Mouse (Mus musculus): ENCODE results near the gene Col19a1. TPM values are rescaled to one million over a fixed set of nuclear protein-coding genes. Genes with fewer than 3 reads are reported as not detected.

The Col19a1 gene
- total RNA-seq, 1 experiment from 2014 or later, result 0.50 TPM

DNA sequence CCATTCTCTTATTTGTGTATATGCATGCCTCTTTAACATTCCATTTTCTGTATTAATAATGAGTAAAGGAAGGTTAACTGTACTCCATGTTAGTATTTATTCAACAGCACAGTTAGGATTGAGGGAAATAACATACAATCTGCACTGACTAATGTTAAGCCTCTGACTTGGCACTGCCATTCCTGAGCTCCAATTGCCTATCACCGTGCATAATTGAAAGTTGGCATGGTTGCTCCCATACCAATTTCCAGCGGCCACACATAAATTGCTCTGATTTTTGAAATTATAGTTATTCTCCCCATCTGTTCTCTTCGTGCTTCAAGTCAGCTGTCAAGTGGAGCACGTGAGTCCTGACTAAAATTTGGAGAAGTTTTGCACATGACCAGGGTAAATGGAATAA, 91.9 kb downstream of the Col19a1 start:
- no peak for ATAC-seq (replicated peaks in 1 of 2; ENCODE audit: insufficient read depth in 1 of 2, low FRiP score in 2 of 2, low TSS enrichment in 1 of 2, low read depth in 1 of 2, poor library complexity in 2 of 2, severe bottlenecking in 2 of 2)

DNA sequence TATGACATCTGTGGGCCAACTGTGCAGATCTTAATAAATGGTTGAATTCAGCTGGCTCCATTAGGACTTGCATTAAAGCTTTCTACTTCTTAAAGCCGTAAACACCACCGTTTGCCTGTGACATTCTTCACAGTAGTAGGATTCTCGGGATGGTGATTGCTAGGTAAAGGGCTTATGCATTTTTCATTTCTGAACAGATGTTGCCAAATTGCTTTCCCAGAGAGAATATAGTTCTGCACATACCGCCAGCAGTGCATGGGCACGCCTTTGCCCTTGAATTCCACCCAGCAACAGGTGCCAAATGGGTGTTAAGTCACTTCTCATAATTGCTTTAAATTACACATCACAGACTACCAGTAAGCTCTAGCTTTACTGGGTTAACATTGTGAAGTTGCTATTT, 103.1 kb downstream of the Col19a1 start:
- no peak for ATAC-seq (replicated peaks in 1 of 2; ENCODE audit: insufficient read depth in 1 of 2, low FRiP score in 2 of 2, low TSS enrichment in 1 of 2, low read depth in 1 of 2, poor library complexity in 2 of 2, severe bottlenecking in 2 of 2)

DNA sequence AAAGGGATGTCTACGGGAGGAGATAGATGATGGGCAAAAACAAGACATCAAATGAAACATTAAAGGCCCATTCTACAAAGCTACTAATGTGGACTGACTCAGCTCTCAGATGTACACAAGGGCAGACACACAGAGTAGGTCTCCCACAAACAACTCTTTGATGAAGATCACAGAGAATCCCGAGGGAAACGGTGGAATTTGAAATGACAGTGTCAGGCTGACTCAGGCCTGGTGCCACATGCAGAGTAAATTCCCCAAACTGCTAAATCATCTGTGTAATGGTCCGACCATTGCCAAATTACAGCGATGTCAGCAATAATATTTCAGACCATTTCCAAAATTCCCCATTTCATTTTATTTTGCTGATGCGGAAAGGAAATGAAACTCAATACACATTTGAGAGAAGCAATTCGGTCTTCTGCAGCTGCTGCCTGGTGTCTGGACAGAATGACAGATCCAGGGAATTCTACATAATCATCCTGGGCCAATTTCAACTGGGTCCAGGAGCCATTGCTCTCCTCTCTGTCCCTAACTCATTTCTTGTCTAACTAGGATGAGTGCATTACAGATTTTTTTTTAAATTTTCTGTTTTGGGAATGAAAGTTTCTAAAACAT, 116.1 kb downstream of the Col19a1 start:
- ATAC-seq (replicated peaks in 1 of 2; ENCODE audit: insufficient read depth in 1 of 2, low FRiP score in 2 of 2, low TSS enrichment in 1 of 2, low read depth in 1 of 2, poor library complexity in 2 of 2, severe bottlenecking in 2 of 2), result no peak

DNA sequence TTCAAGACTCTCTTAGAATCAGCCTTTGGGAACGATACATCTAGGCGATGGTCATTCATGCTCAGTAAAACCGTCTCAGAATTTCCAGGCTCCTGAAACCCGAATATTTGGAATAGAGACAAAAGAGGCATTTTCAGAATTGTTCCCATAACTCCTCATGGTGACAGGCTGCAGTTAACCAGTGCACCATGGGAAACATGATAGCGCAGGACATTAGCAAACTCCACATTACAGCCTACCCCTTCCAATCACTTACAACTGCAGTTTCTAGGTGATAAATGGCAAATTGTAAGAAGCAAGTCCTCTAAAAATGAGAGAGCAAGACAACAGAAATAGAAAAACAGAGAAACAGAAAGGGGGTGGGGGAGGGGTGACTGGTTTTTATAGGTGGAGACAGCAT, 116.6 kb downstream of the Col19a1 start:
- no peak for ATAC-seq (replicated peaks in 1 of 2; ENCODE audit: insufficient read depth in 1 of 2, low FRiP score in 2 of 2, low TSS enrichment in 1 of 2, low read depth in 1 of 2, poor library complexity in 2 of 2, severe bottlenecking in 2 of 2)

DNA sequence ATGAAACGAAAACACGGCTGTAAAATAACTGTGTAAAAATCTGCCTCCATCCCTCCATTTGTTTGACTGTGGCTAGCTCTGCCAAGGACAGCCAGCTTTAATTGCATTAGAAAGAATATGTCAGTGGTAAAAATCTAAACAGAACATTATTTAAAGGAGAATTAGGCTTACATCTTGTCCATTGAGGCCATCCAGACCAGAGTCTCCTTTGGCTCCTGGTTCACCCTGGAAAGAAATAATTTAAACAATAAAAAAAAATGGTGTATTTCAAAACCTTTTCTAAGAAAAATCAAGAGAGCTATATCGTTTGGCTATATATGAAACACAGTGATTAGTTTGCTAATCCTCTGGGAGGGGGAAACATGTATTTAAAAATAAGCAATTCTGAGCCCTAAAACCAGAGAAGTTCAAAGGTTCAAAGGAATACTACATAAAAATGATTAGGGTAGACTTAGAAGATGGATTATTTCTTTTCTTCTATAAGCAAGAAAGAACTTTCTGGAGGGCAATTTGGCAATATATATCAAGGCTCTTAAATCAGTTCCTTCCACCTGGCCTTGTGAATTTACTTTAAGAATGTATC, 125.9 kb downstream of the Col19a1 start:
- ATAC-seq (replicated peaks in 1 of 2; ENCODE audit: insufficient read depth in 1 of 2, low FRiP score in 2 of 2, low TSS enrichment in 1 of 2, low read depth in 1 of 2, poor library complexity in 2 of 2, severe bottlenecking in 2 of 2), result no peak

DNA sequence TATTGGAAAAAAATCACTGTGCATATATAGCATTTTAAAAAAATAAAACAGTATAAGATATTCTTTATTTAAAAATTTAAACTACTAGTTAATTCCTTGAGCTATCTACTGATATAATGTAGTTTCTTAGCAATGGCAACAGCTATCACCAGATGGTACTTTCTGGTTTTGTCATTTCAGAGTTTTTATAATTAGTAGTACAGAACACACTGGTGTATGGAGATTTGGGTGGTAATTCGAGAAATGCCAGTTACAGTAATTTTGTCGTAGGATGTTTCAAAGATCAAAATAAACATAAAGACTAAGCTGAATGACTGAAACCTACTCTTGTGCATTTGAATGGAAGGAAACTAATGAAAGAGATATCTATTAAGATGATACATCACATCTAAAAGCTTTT, 129.3 kb downstream of the Col19a1 start:
- ATAC-seq (replicated peaks in 1 of 2; ENCODE audit: insufficient read depth in 1 of 2, low FRiP score in 2 of 2, low TSS enrichment in 1 of 2, low read depth in 1 of 2, poor library complexity in 2 of 2, severe bottlenecking in 2 of 2), result no peak

DNA sequence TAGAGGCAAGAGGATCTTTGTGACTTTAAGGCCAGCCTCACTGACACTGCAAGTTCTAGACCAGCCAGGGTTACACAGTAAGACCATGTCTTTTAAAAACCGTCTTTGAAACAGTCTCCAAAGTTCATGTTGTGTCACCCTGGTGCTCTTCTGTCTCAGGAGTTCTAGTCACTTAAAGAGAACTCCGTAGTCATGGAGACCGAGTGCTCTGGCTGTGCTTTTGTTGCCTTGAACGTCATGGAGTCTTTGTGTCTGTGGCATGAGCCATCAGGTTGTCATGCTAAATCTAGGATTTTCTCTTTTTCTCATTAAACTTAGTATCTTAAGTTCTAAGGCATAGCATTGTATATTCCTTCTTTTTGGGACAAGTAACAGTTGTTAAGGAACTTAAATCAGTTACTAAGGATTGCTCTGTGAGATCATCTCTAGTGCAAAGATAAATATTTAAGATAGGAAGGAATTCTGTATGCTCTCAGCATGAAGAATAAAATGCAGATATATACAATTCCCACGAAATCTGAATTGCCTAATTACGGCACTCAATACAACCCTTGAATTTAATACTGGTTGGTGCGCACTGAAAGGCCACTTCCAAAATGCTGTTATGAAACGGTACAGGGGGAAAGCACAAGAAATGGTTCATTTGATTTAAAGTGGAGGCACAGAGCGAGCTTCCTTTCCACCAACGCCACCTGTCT, 134.6 kb downstream of the Col19a1 start:
- no peak for ATAC-seq (replicated peaks in 1 of 2; ENCODE audit: insufficient read depth in 1 of 2, low FRiP score in 2 of 2, low TSS enrichment in 1 of 2, low read depth in 1 of 2, poor library complexity in 2 of 2, severe bottlenecking in 2 of 2)

DNA sequence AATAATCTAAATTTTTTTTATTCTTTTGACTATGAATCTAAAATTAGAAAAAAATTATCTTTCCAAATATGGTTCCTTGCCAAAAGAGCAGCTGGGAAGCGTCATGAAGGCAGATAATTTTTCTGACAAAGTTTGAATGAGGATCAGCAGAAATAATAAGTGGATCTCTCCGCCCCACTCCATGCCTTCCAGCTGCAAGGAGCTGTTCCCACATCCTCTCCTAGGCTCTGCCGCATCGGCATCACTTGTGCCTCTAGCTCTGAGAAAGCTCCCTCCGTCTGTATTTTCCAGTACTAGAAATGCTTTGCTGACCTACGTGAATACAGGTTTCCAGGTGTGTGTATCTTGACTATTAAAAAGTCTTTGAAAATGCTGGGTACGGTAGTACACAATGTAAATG, 135.1 kb downstream of the Col19a1 start:
- ATAC-seq (replicated peaks in 1 of 2; ENCODE audit: insufficient read depth in 1 of 2, low FRiP score in 2 of 2, low TSS enrichment in 1 of 2, low read depth in 1 of 2, poor library complexity in 2 of 2, severe bottlenecking in 2 of 2), result no peak

DNA sequence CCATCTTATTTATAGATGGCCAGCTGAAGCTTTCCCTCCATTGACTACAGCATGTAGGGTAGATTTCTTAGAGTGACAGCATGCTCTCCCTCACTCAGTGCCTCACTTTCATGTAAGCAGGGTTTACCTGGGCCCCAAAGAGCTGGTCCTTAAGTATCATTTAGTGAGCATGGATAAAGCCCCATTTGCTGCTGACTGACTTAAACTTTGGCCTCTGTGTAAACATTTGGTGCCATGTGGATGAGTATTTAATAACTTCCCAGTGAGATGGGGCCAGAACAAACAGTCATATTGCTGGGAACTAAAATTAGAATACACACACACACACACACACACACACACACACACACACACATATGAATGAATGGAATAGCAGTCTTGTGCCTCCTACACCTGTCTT, 149.8 kb downstream of the Col19a1 start:
- no peak for ATAC-seq (replicated peaks in 1 of 2; ENCODE audit: insufficient read depth in 1 of 2, low FRiP score in 2 of 2, low TSS enrichment in 1 of 2, low read depth in 1 of 2, poor library complexity in 2 of 2, severe bottlenecking in 2 of 2)

DNA sequence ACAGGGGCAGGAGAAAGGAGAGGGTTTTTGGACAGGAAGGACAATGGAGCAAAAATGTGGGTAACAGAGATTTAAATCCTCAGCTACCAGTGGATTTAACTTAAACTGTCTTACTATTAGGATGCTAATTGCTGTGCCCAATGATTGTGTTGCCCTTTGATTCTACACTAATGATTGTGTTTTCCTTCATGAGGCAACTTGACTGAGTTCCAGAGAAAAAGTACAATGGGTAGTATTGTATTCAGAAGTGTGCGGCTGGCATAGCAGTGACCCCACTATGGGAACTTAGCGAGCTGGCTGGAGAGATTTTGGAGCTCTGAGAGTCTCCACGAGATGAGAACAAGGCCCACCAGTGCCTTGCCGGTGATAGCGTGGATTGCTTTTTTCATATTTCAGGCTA, 159.0 kb downstream of the Col19a1 start:
- ATAC-seq (replicated peaks in 1 of 2; ENCODE audit: insufficient read depth in 1 of 2, low FRiP score in 2 of 2, low TSS enrichment in 1 of 2, low read depth in 1 of 2, poor library complexity in 2 of 2, severe bottlenecking in 2 of 2), result no peak

DNA sequence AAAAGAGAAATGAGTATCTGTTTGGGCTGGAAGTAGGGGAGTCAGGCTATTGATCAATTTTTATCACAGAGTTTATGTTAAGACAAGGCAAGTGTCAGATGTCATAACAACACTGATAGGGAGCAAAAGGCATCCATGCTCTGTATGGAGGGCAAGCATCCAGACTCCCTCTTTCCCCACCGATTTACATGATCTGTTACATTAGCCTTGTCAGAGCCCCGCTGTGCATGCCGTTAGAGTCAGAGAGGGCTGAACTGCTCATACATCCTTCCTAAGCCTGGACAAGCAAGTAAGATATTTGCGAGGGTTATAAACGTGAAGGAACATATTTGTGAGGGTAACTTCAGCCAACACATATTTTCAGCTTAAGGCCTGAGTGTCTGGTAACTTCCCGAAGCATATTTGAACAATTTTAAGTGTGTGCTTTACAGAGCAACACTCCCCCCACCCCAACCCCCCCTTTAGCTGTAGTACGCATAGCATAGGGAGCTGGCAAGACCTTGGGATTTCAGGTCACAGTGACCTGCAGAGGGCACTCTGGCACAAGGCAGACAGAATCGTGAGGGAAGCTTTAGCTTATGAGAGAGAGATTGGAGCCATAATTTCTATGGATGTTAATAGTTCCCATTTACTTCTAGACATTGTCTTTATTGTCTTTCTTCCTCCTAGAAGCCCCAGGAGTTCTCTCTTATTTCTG, 209.0 kb downstream of the Col19a1 start:
- ATAC-seq (replicated peaks in 1 of 2; ENCODE audit: insufficient read depth in 1 of 2, low FRiP score in 2 of 2, low TSS enrichment in 1 of 2, low read depth in 1 of 2, poor library complexity in 2 of 2, severe bottlenecking in 2 of 2), result no peak; a peak in 1 of 4 replicates

DNA sequence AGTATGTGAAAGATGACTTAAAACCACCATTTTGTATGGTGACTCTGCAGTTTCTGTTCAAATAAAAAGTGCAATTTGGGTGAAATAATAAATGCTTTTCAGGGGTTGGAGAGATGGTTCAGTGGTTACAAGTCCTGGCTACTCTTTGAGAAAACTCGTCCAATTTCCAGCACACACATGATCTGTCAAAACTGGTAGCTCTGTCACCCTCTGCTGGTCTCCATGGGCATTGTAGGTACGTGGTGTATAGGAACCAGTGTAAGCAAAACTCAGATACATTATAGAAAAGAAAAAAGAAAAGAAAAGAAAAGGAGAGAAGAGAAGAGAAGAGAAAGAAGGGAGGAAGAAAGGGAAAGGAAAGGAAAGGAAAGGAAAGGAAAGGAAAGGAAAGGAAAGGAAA, 212.4 kb downstream of the Col19a1 start:
- ATAC-seq (replicated peaks in 1 of 2; ENCODE audit: insufficient read depth in 1 of 2, low FRiP score in 2 of 2, low TSS enrichment in 1 of 2, low read depth in 1 of 2, poor library complexity in 2 of 2, severe bottlenecking in 2 of 2), result peak; percentile 62 to 71; a peak in 2 of 4 replicates

DNA sequence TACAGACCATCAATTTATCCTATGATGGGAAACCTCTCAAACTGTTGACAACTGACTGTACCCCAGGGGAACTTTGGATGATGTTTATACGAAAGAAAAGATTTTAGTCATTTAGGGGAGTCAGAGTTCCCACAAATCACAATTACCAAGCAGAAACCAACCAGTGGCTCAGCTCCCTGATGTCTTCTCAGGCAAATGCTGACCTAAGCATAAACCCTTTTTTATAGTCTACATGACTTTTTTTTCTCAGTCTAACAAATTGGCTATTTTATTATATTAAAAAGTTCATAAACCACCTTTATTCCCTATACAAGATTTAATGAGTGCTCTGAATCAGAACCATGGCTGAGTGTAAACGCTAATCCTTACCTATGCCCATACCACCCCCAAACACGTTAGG, 213.6 kb downstream of the Col19a1 start:
- ATAC-seq (replicated peaks in 1 of 2; ENCODE audit: insufficient read depth in 1 of 2, low FRiP score in 2 of 2, low TSS enrichment in 1 of 2, low read depth in 1 of 2, poor library complexity in 2 of 2, severe bottlenecking in 2 of 2), result no peak

DNA sequence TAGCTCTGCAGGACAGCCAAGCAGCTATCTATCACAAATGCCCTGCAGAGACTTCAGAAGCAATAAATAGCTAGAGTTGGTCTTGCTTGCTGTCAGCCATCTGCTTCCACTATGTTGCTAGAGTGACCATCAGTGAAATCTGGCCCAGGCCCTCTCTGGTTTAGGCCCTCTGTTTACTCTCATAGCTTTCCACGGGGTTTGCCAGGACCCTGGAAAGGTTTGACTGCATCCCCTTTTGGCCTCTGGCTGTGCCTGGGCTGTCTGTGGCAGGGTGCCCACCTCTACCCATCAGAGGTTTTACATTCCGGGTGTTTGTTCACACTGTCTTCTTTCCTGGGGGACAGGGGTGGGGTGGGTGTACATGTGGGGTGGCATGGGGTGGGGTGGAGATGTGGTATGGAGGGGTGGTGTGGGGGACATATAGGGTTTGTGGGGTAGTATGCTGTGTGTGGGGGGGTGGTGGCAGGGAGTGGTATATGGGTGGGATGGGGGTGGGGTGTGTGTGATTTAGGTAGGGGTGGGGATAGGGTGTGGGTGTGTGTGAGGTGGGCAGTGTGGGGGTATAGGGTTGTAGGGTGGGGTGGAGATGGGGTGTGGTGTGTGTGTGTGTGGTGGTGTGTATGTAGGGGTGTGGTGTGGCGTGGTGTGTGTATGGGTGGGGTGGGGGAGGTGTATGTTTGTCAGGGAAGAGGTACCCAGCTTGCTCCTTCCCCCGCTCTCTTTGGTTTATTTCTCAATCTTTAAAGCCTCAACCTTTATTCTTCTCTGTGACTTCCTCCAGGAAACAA, 214.6 kb downstream of the Col19a1 start:
- no peak for ATAC-seq (replicated peaks in 1 of 2; ENCODE audit: insufficient read depth in 1 of 2, low FRiP score in 2 of 2, low TSS enrichment in 1 of 2, low read depth in 1 of 2, poor library complexity in 2 of 2, severe bottlenecking in 2 of 2)

DNA sequence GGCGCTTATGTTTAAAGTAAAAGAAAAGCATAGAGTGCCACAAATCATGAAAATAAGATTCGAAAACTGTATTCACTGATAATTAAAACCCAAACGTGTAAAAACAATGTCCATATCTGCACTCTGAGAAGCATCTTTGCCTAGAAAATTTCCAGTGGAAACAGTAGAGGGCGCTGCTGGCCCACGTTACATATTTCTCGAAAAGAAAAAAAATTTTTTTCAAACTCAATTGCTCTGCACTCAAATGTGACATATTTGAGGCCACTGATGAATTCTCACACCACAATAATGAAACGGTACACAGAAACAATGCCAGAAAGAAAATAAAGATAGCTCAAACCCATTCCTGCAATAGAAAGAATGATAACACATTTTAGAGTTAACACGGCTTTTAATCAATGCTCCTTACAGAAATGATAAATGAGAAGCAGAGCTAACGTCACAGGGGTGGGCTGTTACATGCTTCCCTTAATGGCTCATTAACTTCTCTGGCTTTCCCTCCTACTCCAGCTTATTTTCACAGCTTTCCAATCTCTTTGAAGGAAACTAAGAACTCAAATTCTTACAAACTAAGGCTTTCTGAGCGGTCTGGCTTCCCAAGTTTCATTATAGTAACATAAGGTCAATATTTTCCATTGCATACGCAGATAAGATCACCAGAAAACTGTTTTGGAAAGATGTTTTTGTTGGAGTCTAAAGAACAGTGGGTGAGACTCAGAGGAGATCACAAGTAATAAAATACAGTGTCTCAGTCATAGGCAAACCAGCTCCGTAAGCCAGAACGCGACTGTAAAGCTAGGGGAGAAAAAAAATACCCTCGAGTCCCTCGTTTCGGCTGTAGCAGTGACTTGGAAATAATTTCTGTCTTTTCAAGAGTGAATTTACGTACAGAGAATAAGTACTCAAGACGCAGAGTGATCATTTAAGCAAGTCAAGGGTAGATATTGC, 219.4 kb downstream of the Col19a1 start:
- ATAC-seq (replicated peaks in 1 of 2; ENCODE audit: insufficient read depth in 1 of 2, low FRiP score in 2 of 2, low TSS enrichment in 1 of 2, low read depth in 1 of 2, poor library complexity in 2 of 2, severe bottlenecking in 2 of 2), result no peak

DNA sequence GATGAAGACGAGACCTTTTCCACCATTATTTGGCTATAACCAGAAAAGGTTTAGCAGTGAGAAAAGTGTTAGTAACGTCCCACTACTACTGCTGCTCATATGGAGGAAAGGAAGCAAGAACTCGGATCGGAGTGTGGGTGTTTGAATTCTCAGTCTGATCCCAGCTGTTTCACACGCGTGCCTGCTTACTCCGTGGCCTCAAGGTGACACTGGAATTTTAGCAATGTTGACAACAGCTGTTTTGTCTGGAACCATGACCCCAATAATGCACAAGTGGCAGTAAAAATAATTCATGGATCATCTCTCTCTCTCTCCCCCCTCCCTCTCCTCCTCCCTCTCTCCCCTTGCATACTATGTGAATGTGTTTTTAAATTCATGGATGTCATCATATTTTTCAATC, 222.5 kb downstream of the Col19a1 start:
- no peak for ATAC-seq (replicated peaks in 1 of 2; ENCODE audit: insufficient read depth in 1 of 2, low FRiP score in 2 of 2, low TSS enrichment in 1 of 2, low read depth in 1 of 2, poor library complexity in 2 of 2, severe bottlenecking in 2 of 2)
